Mouse (Mus musculus) spleen, embryonic (tissue): ENCODE measurements around the gene 4930595M18Rik.

ENCODE experiments used
- CTCF ChIA-PET: fragments of 350-600 bp; sonication (Branson Sonifier 250); formaldehyde crosslinking; loops from one replicate; lab custom pipeline; 2022; lab: Charles Lee

4930595M18Rik gene

DNA sequence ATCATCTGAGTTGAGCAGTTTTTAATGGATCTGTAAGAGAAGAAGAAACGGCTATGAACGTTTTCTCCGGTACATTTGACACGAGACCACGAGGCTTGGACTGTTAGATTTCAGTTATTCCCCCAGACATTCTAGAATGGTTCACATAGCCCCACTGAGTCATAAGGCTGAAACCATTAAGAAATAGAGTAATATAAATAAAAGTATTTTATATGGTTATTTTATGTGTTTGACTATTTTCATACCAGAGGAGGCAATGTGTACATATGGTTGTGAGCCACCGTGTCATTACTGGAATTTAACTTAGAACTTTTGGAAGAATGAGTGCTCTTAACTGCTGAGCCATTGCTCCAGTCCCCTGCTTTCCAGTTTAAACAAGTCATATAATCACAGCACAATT is at the start of gene 4930595M18Rik:
Gene 4930595M18Rik, minus strand, starts transcription at position 101 of the 400 bp plus-strand sequence.
- CTCF ChIA-PET: no interaction called here

DNA sequence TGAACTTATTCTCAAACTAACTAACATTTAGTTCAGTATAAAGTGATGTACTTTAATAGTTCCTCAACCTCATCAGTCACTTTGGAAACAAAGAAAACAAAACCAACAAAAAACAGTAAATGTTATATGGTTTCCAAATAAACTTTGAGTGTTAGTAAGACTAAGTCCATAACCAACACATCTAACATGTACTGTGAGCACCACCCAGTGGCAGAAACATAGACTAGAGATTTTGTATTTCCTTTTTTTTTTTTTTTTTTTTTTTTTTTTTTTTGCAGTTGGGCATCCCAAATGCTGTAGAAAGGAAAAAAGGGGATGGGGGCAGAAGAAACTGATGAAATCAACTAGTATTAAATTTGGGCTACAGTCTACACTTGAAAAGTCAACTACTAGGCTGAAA is 14.6 kb upstream of the 4930595M18Rik start:
- CTCF ChIA-PET: no interaction called here
